Mouse (Mus musculus) frontal cortex, adult (tissue): ENCODE data around the gene Lrrn3.

Experiments
- ATAC-seq: cut with Nextera tagmentation; 2 replicates; pipeline ENCODE4 v1.9.2; 2017; ENCODE audit warnings: mild to moderate bottlenecking, moderate library complexity, mixed read lengths; ENCODE audit not compliant: low TSS enrichment

Lrrn3 gene

DNA sequence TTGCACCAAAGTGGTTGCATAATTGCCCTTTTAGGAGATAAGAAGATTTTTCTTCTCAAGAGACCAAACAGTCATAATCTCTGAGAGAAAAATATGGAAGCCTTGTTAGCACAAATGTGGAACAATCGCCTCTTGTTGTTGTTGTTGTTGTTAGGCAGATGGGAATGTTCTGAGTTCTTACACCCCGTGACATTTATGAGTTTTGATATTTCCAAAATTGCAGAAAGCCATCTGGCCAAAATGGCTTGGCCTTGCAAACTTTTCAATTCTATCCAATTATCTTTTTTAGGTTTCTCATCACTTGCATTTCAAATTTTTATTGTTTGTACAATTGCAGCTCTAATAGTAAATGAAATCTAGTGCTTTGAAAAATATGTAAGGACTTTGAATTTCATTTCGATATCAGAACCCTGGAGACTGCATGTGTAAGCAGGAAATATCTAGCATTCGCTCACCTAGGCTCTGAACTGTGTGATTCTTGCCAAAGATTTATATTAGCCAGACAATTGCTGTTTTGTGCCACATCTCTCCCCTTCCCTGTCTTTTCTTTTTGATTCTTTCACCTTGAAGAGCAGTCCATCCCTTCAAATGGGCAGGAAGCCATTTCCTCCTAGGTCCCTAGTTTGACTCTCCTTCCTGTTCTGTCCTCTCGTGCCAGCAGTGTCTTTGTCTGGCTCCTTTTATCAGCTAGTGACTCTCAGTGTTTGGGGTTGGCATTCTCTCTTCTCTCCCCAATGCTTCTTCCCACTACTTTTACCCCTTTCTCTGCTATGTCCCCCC is 49.8 kb downstream of the Lrrn3 start:
- ATAC-seq = no peak

- ATAC-seq = no peak
These were observed 57.4 kb downstream of the Lrrn3 start for GRCm38 (mm10) chr12:41428806-41429205.

- 0 out of 2 replicates have a peak, but pooled peaks have one; percentile 23 for ATAC-seq
These were observed 58.8 kb downstream of the Lrrn3 start for GRCm38 (mm10) chr12:41427464-41427863.

DNA sequence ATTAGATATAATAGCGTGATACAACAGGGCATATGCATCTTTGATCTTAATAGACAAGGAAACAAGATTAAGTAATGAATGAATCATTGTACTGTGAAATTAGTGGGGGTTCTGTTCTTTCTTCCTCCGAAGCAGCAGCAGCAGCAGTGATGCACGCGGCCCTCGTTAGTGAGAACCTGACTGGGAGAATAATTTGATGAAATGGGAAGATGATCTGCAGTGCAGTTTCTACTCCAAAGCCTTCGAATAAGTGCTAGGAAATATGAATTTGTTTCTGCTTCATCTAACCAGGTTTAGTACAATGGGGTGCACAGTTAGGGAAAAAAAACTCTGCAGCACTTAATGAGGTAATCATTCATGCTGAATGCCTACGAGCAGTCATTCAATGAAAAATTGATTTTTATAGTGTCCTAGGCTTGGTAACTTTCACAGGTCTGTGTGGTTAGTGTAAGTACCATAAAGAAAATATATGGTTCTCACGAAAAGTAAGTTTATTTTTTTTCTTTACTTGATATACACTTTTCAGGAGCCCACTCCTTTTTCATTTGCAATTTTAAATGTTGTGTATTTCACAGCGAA is 61.0 kb downstream of the Lrrn3 start:
- ATAC-seq = no peak

DNA sequence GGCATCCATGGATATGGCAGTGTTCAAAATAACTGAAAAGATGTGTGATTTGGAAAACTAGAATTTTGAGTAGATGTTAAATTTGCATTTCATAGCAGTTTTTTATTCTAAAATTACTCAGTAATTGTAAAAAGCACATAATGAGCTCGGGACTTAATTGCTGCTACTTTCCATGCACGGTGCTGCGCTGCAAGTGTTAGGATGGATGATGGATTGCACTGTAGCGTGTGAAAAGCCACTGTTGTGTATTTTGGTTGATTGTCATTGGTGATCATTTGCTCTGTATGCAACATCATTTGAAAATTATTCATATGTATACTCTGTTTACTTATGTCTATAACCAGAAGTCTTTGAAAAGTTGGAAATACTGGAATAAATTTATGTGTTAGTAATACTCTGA is 68.3 kb downstream of the Lrrn3 start:
- no peak for ATAC-seq

GRCm38 (mm10) chr12:41417099-41417498 is 69.1 kb downstream of the Lrrn3 start:
- no peak for ATAC-seq

DNA sequence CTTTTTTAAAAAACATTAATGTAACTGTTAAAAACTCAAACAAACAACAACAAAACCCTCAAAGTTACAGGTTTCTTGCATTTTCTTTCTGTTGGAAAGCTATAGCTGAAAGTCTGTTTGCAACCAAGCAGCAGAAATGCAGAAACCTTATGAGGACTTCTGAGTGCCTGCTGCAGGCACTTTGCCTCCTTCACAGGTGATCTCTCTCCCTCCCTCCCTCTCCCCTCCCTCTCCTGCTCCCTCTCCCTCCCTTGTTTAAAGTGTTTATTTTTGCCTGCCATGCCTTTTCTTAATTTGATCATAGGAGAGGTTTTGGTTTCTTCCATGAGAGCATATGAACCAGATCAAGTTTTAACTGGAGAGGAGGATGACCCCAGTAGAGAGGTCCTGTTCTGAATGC is 69.6 kb downstream of the Lrrn3 start:
- ATAC-seq = no peak

GRCm38 (mm10) chr12:41409431-41409830 is 76.8 kb downstream of the Lrrn3 start:
- no peak for ATAC-seq

DNA sequence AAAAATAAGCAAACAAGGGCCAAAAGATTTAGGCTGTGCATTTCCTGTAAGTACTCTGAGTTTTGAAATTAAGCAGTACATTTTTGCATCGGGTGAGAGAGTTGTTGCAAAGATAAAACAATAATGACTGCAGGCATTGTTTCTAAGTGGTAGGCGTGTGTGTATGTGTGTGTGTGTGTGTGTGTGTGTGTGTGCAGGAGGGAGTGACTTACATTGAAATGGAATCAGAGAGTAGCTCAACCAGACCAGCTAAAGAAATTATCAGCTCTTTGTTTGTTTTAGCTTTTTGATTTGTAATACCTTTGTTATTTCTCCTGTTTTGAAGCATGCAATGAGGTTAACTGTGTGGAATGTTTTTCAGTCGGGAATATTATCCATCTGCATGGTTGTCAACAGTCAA is 84.3 kb downstream of the Lrrn3 start:
- ATAC-seq = no peak
